Mouse (Mus musculus): ENCODE results near the gene Gm1043. TPM values are rescaled to one million over a fixed set of nuclear protein-coding genes. Genes with fewer than 3 reads are reported as not detected.

Gm1043 gene
- total RNA-seq, 1 experiment = not detected

- Histone ChIP-seq H3K9ac (ENCODE audit: insufficient read depth, low read depth, low read length, poor library complexity, severe bottlenecking) (peak overlapping the region; percentile 16; the same call in 1 of the 2 replicates), H3K36me3 (ENCODE audit: control insufficient read depth, insufficient read depth, low read length, poor library complexity, severe bottlenecking) (no peaks in the 10 kb centered on the region), H3K27ac (ENCODE audit: insufficient read depth, low read depth, low read length, poor library complexity, severe bottlenecking) (no peak overlapping the region; the same call in 1 of the 2 replicates), H3K9me3 (ENCODE audit: control insufficient read depth, insufficient read depth, low read depth, low read length) (no peaks in the 10 kb centered on the region), H3K4me3 (ENCODE audit: insufficient read depth in 1 of 2, low read depth in 1 of 2, low read length in 2 of 2, poor library complexity in 1 of 2, severe bottlenecking in 1 of 2) (peak overlapping the region; percentile 42 to 77), H3K4me1 (ENCODE audit: control insufficient read depth in 2 of 2, insufficient read depth in 2 of 2, low read length in 2 of 2, poor library complexity in 1 of 2) (peaks cover 16 to 29% of the 10 kb centered on the region in 2 experiments)
- in situ Hi-C loops (cut with MboI; ENCODE audit: low sequenced_read_pairs in 2 of 2, unreplicated experiment in 2 of 2) = loop anchor here in 1 of 2 experiments (10.0 kb wide), 1 partner anchor 581 kb away; the partner anchor contains the start of gene Msx1
- no peak for DNase-seq (ENCODE audit: low read depth, low spot score)
- no peak for TF ChIP-seq HCFC1 (IDR thresholded peaks at IDR 0.05; ENCODE audit: borderline replicate concordance, insufficient read depth, low read length)
Measured at GRCm38 (mm10) chr5:37244161-37244560, 159.0 kb downstream of the Gm1043 start.

DNA sequence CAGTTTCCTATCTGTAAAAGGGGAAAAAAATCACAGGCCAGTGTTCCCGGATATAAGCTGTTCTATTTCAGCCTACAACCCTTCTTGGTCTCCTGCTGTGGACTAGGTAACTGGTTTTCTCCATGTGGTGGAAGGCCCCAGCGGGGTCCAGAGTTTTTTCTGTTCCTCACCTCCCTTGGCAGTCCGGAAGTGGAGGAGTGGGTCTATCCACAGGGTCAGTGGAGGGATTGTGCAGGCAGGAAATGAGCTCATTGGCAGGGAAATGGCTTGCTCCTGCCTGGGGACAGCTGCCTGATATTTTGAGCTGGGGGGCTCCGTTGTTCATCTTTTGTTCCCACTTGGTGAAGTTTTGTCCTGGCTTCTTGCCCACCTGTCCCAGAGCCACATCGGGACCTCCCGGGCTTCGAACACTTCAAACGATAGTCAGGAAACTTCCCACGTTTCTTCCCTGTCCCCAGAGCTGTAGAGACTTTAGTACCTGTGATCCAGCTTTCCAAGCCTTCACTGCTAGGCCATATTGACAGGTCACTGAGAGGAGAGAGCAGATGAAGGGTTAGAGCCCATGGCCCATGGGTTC is 159.6 kb downstream of the Gm1043 start:
- H3K36me3 ChIP-seq (ENCODE audit: control insufficient read depth, insufficient read depth, low read length, poor library complexity, severe bottlenecking) = no peaks in the 10 kb centered on the region
- H3K27ac ChIP-seq (ENCODE audit: insufficient read depth, low read depth, low read length, poor library complexity, severe bottlenecking) = peak overlapping the region; percentile 79; the same call in 1 of the 2 replicates
- H3K4me1 ChIP-seq (ENCODE audit: control insufficient read depth in 2 of 2, insufficient read depth in 2 of 2, low read length in 2 of 2, poor library complexity in 1 of 2) = peaks cover 20 to 32% of the 10 kb centered on the region in 2 experiments
- no peaks in the 10 kb centered on the region for H3K9me3 ChIP-seq (ENCODE audit: control insufficient read depth, insufficient read depth, low read depth, low read length)
- no peak for DNase-seq (ENCODE audit: low read depth, low spot score)
- in situ Hi-C loops (cut with MboI; ENCODE audit: low sequenced_read_pairs in 2 of 2, unreplicated experiment in 2 of 2) = loop anchor here in 1 of 2 experiments (10.0 kb wide), 1 partner anchor 580 kb away; the partner anchor contains the start of gene Msx1
- peak overlapping the region; percentile 49; the same call in 1 of the 2 replicates for H3K9ac ChIP-seq (ENCODE audit: insufficient read depth, low read depth, low read length, poor library complexity, severe bottlenecking)
- H3K4me3 ChIP-seq (ENCODE audit: insufficient read depth in 1 of 2, low read depth in 1 of 2, low read length in 2 of 2, poor library complexity in 1 of 2, severe bottlenecking in 1 of 2) = peak overlapping the region; percentile 77 to 87
- TF ChIP-seq MAFK (IDR thresholded peaks at IDR 0.05; ENCODE audit: insufficient read depth, low read depth, low read length) = no peak
- no peak for TF ChIP-seq ZC3H11A (IDR thresholded peaks at IDR 0.05; ENCODE audit: borderline replicate concordance, low read depth, low read length)
- TF ChIP-seq HCFC1 (IDR thresholded peaks at IDR 0.05; ENCODE audit: borderline replicate concordance, insufficient read depth, low read length) = no peak
- TF ChIP-seq ZNF384 (IDR thresholded peaks at IDR 0.05; ENCODE audit: low read depth, low read length) = no peak
- TF ChIP-seq CHD2 (IDR thresholded peaks at IDR 0.05; ENCODE audit: low read depth, low read length) = no peak

GRCm38 (mm10) chr5:37245651-37246050 is 160.5 kb downstream of the Gm1043 start:
- Histone ChIP-seq H3K4me3 (ENCODE audit: insufficient read depth in 1 of 2, low read depth in 1 of 2, low read length in 2 of 2, poor library complexity in 1 of 2, severe bottlenecking in 1 of 2) (peak overlapping the region; percentile 77 to 87), H3K27ac (ENCODE audit: insufficient read depth, low read depth, low read length, poor library complexity, severe bottlenecking) (peak overlapping the region; percentile 79), H3K36me3 (ENCODE audit: control insufficient read depth, insufficient read depth, low read length, poor library complexity, severe bottlenecking) (no peaks in the 10 kb centered on the region), H3K4me1 (ENCODE audit: control insufficient read depth in 2 of 2, insufficient read depth in 2 of 2, low read length in 2 of 2, poor library complexity in 1 of 2) (peaks cover 20 to 36% of the 10 kb centered on the region in 2 experiments), H3K9me3 (ENCODE audit: control insufficient read depth, insufficient read depth, low read depth, low read length) (no peaks in the 10 kb centered on the region), H3K9ac (ENCODE audit: insufficient read depth, low read depth, low read length, poor library complexity, severe bottlenecking) (peak overlapping the region; percentile 75)
- TF ChIP-seq MAFK (IDR thresholded peaks at IDR 0.05; ENCODE audit: insufficient read depth, low read depth, low read length) (no peak), ZC3H11A (IDR thresholded peaks at IDR 0.05; ENCODE audit: borderline replicate concordance, low read depth, low read length) (no peak), ZNF384 (IDR thresholded peaks at IDR 0.05; ENCODE audit: low read depth, low read length) (no peak), HCFC1 (IDR thresholded peaks at IDR 0.05; ENCODE audit: borderline replicate concordance, insufficient read depth, low read length) (no peak), CHD2 (IDR thresholded peaks at IDR 0.05; ENCODE audit: low read depth, low read length) (no peak)
- DNase-seq (ENCODE audit: low read depth, low spot score) = no peak
- in situ Hi-C loops (cut with MboI; ENCODE audit: low sequenced_read_pairs in 2 of 2, unreplicated experiment in 2 of 2) = loop anchor here in 1 of 2 experiments (10.0 kb wide), 1 partner anchor 579 kb away; the partner anchor contains the start of gene Msx1

- Histone ChIP-seq H3K4me1 (ENCODE audit: control insufficient read depth in 2 of 2, insufficient read depth in 2 of 2, low read length in 2 of 2, poor library complexity in 1 of 2) (peaks cover 20 to 40% of the 10 kb centered on the region in 2 experiments), H3K36me3 (ENCODE audit: control insufficient read depth, insufficient read depth, low read length, poor library complexity, severe bottlenecking) (no peaks in the 10 kb centered on the region; the same call in 1 of the 2 replicates), H3K9ac (ENCODE audit: insufficient read depth, low read depth, low read length, poor library complexity, severe bottlenecking) (peak overlapping the region; percentile 75), H3K9me3 (ENCODE audit: control insufficient read depth, insufficient read depth, low read depth, low read length) (no peaks in the 10 kb centered on the region), H3K27ac (ENCODE audit: insufficient read depth, low read depth, low read length, poor library complexity, severe bottlenecking) (peak overlapping the region; percentile 79), H3K4me3 (ENCODE audit: insufficient read depth in 1 of 2, low read depth in 1 of 2, low read length in 2 of 2, poor library complexity in 1 of 2, severe bottlenecking in 1 of 2) (peak overlapping the region; percentile 77 to 87)
- no peak for DNase-seq (ENCODE audit: low read depth, low spot score)
- in situ Hi-C loops (cut with MboI; ENCODE audit: low sequenced_read_pairs in 2 of 2, unreplicated experiment in 2 of 2) = loop anchor here in 1 of 2 experiments (10.0 kb wide), 1 partner anchor 578 kb away; the partner anchor contains the start of gene Msx1
- TF ChIP-seq HCFC1 (IDR thresholded peaks at IDR 0.05; ENCODE audit: borderline replicate concordance, insufficient read depth, low read length) (no peak), ZC3H11A (IDR thresholded peaks at IDR 0.05; ENCODE audit: borderline replicate concordance, low read depth, low read length) (no peak), ZNF384 (IDR thresholded peaks at IDR 0.05; ENCODE audit: low read depth, low read length) (no peak), CHD2 (IDR thresholded peaks at IDR 0.05; ENCODE audit: low read depth, low read length) (peak; percentile 24; the same call in 1 of the 2 replicates)
Measured at GRCm38 (mm10) chr5:37246138-37246910, 161.2 kb downstream of the Gm1043 start.
